Mouse (Mus musculus) bone marrow, adult 2 months (tissue): Measurements from ENCODE around the gene Comtd1. TPM values are rescaled to one million over a fixed set of nuclear protein-coding genes. Genes with fewer than 3 reads are reported as not detected.

Experiments used
- H3K27ac ChIP-seq: fragments of 200-500 bp; 2 replicates; pipeline ENCODE4 v1.5.1; 2012; ENCODE audit warnings: low read depth, mild to moderate bottlenecking, control low read depth, inconsistent platforms, low read length; ENCODE audit not compliant: control insufficient read depth, poor library complexity, insufficient read depth
- H3K4me1 ChIP-seq: fragments of 200-500 bp; 2 replicates; pipeline ENCODE4 v1.6.1; 2011; ENCODE audit warnings: low read length; ENCODE audit not compliant: control insufficient read depth, insufficient read depth
- H3K4me3 ChIP-seq: fragments of 200-500 bp; replicated peaks from 2 replicates; pipeline ENCODE3; 2011; ENCODE audit warnings: mild to moderate bottlenecking, low read depth, low read length, control low read depth; ENCODE audit not compliant: control insufficient read depth
- CTCF ChIP-seq: fragments of 200-500 bp; IDR thresholded peaks from 2 replicates; pipeline ENCODE4 v1.5.1; 2011; ENCODE audit warnings: low read length, control low read depth; ENCODE audit not compliant: control insufficient read depth, insufficient read depth
- POLR2A ChIP-seq: fragments of 200-500 bp; IDR thresholded peaks from 2 replicates; pipeline ENCODE4 v1.6.1; 2011; ENCODE audit warnings: low read depth, mild to moderate bottlenecking, control low read depth, low read length, borderline replicate concordance; ENCODE audit not compliant: control insufficient read depth
- WGBS: fragments of 180-500 bp; shearing (Covaris S2); methylation state at CpG from one replicate; pipeline ENCODE4 v1.1.7; 2018; 5-methylcytosine and 5-hydroxymethylcytosine counted together
- polyA plus RNA-seq: library from polyadenylated mRNA; stranded (reverse); fragments of >200 nt; gene quantifications from 2 replicates; pipeline ENCODE4 v1.2.4, GENCODE M21; 2011; ENCODE audit warnings: low replicate concordance; ENCODE audit not compliant: missing spikeins, insufficient read depth, insufficient read length

The Comtd1 gene
- polyA plus RNA-seq, 1 experiment: 45.0 TPM

GRCm38 (mm10) chr14:21802543-21803206 lies 46.1 kb downstream of the Comtd1 start:
- Histone ChIP-seq H3K4me1 (no peaks in the 10 kb centered on the region), H3K27ac (no peak overlapping the region), H3K4me3 (no peak overlapping the region)
- TF ChIP-seq POLR2A (no peak), CTCF (no peak)
- 89% methylated on average over 6 of the region's 6 CpGs for WGBS

- Histone ChIP-seq H3K4me3 (no peak overlapping the region), H3K4me1 (no peaks in the 10 kb centered on the region), H3K27ac (no peak overlapping the region)
- 88% methylated on average over 7 of the region's 7 CpGs for WGBS
- TF ChIP-seq POLR2A (no peak), CTCF (no peak)
Observed at GRCm38 (mm10) chr14:21801624-21802023, 47.2 kb downstream of the Comtd1 start.

DNA sequence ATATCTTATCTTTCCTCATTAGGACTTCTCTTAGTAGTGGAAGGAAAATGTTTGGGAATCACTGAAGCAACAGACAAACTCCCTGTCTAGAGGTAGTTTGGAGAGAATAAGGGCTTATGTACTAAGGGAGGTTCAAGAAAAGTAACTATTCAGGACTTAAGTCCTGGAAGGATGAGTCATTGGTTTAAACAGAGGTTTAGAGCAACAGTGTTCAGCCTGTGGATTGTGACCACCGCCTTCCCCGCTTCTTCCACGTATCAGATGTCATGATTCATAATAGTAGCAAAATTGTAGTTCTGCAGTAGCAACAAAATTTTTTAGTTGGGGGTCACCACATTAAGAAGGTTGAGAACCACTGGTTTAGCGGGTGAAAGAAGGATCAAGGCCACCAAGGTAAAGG lies 48.1 kb downstream of the Comtd1 start:
- H3K4me3 ChIP-seq: no peak overlapping the region
- H3K4me1 ChIP-seq: no peaks in the 10 kb centered on the region
- no peak overlapping the region for H3K27ac ChIP-seq
- TF ChIP-seq POLR2A (no peak), CTCF (no peak)
- 85% methylated on average over 4 of the region's 4 CpGs for WGBS

Other genes starting within 250 kb of the Comtd1 start
- gene Dupd1, start 134.4 kb downstream of the Comtd1 start, polyA plus RNA-seq: not detected in 2 replicates
- 2.8 and 4.4 TPM in 2 replicates for gene Samd8, start 98.4 kb downstream of the Comtd1 start, polyA plus RNA-seq
- not detected in 2 replicates for gene Dusp13, start 97.8 kb downstream of the Comtd1 start, polyA plus RNA-seq
- gene Vdac2, start 23.7 kb downstream of the Comtd1 start, polyA plus RNA-seq: 84.6 and 85.2 TPM in 2 replicates
- 0.38 and 0.95 TPM in 2 replicates for gene Zfp503, start 140.6 kb upstream of the Comtd1 start, polyA plus RNA-seq
- gene Lrmda, start 170.7 kb upstream of the Comtd1 start, polyA plus RNA-seq: 3.8 TPM in 1 of 2 replicates, not detected in the other